ENCODE assay signal across 11 mouse cellular contexts in the genomic region with DNA sequence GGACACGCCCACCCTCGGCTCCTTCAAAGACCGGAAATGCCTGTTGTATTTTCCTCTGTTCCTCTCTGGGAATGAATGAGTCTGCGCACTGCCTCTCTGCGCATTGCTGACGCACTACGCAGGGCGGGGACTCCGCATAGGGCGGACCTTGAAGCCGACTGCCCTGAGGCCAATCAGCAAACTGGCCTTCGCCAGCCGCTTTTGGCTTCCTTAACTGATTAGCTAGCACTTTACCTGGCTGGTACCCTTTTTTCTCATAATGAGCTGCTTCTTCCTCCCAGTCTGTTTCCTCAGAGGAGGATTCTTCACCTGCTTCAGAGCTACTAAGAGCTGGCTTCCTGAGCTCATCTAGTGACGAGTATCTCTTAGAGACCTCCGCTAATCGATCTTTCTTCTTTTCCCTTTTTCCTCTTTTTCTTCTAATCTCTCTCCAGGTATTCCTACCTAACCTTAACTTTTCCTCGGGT. TPM values are rescaled to one million over a fixed set of nuclear protein-coding genes. Genes with fewer than 3 reads are reported as not detected.
DNase-seq lines count a peak whose midpoint lies in the region.
"Not testable (repeated sequence)": the region's sequence is repeated elsewhere in the genome, so short reads cannot be mapped to it uniquely, and the experiment has no call there.
"Had no signal": no experiment of that assay in that cellular context is flagged by ENCODE, and none has a peak within 500 bp of the region (broad histone marks: within the 10 kb centered on the region; RNA-seq: fewer than 3 reads in every experiment).

No protein-coding gene starts in this region.

- intact Hi-C loops in heart, postnatal 10 days (cut with DNase I); left cerebral cortex, postnatal 14 days (cut with DNase I): not testable (repeated sequence)

- peak; percentile 3 for DNase-seq in adrenal gland, postnatal 14 days
- DNase-seq in frontal cortex, postnatal 10 days (ENCODE audit: low spot score in 2 of 2): peak; percentile 41 to 48
- peak; percentile 43 to 54 for DNase-seq in heart, postnatal 10 days
- DNase-seq in layer of hippocampus, adult 18-20 months (ENCODE audit: low spot score in 2 of 2): peak; percentile 56 to 65
- DNase-seq in left cerebral cortex, postnatal 14 days (ENCODE audit: low spot score in 2 of 2): peak; percentile 32 to 84
- DNase-seq in ovary, postnatal 14 days (ENCODE audit: low spot score): peak; percentile 18
- DNase-seq in testis, postnatal 14 days (ENCODE audit: low spot score): peak; percentile 60
- peak; percentile 53 to 65 for DNase-seq in urinary bladder, postnatal 4 days (ENCODE audit: low spot score in 2 of 2)

RNA-seq across cellular contexts. Expression of a gene that starts 6.7 kb away (rescaled TPM):
- total RNA-seq in adrenal gland, postnatal 14 days (2021): not detected in 2 replicates
- total RNA-seq in heart, postnatal 10 days (2021): not detected
- total RNA-seq in layer of hippocampus, adult 18-20 months (2021): not detected
- total RNA-seq in left cerebral cortex, postnatal 14 days (2021): not detected
- total RNA-seq: CH12.LX; granulocyte monocyte progenitor cell, adult 5-6 weeks; megakaryocyte, adult 5-6 weeks had no signal

RNA-seq across cellular contexts. Expression of a gene that starts 20.8 kb away (rescaled TPM):
- total RNA-seq in adrenal gland, postnatal 14 days (2021): not detected in 2 replicates
- total RNA-seq in heart, postnatal 10 days (2021): not detected
- not detected for total RNA-seq in layer of hippocampus, adult 18-20 months (2021)
- not detected for total RNA-seq in left cerebral cortex, postnatal 14 days (2021)
- total RNA-seq: CH12.LX; granulocyte monocyte progenitor cell, adult 5-6 weeks; megakaryocyte, adult 5-6 weeks had no signal

RNA-seq across cellular contexts. Expression of a gene that starts 36.7 kb away (rescaled TPM):
- not detected in 2 replicates for total RNA-seq in adrenal gland, postnatal 14 days (2021)
- not detected for total RNA-seq in heart, postnatal 10 days (2021)
- total RNA-seq in layer of hippocampus, adult 18-20 months (2021): not detected
- total RNA-seq in left cerebral cortex, postnatal 14 days (2021): not detected
- total RNA-seq: granulocyte monocyte progenitor cell, adult 5-6 weeks; megakaryocyte, adult 5-6 weeks had no signal

Comparison
In these comparisons a context has a peak if more than half of its experiments do, and no peak if none do; other contexts are left out.
1. Peak in every context shown above with its lines: DNase-seq.
2. DNase-seq: peak in every context shown above with its lines; median percentile 60 in layer of hippocampus, adult 18-20 months; 60 in testis, postnatal 14 days; 59 in urinary bladder, postnatal 4 days; 58 in left cerebral cortex, postnatal 14 days; 48 in heart, postnatal 10 days; 44 in frontal cortex, postnatal 10 days; 18 in ovary, postnatal 14 days; 3 in adrenal gland, postnatal 14 days.